Mouse (Mus musculus): ENCODE data around the gene Eme1. TPM values are rescaled to one million over a fixed set of nuclear protein-coding genes. Genes with fewer than 3 reads are reported as not detected.
A peak's percentile ranks its signal among the peaks of the same experiment; 100 is the strongest.

Eme1 gene
- polyA plus RNA-seq, 2 experiments from 2014 or later: 2.6 to 4.4 TPM

GRCm38 (mm10) chr11:94597319-94597718, 56.4 kb downstream of the Eme1 start:
- ATAC-seq: no peak

- ATAC-seq: peak; percentile 45
These were observed 57.4 kb downstream of the Eme1 start for GRCm38 (mm10) chr11:94596311-94596852.

Other genes with a start within 250 kb of the Eme1 start
- not detected for gene Cacna1g, start 179.8 kb downstream of the Eme1 start, polyA plus RNA-seq (2017; shearing (Covaris generic))
- not detected for gene Spata20, start 167.8 kb downstream of the Eme1 start, polyA plus RNA-seq (2017; shearing (Covaris generic))
- not detected for gene Epn3, start 154.0 kb downstream of the Eme1 start, polyA plus RNA-seq (2017; shearing (Covaris generic))
- not detected for gene Mycbpap, start 132.2 kb downstream of the Eme1 start, polyA plus RNA-seq (2017; shearing (Covaris generic))
- gene Rsad1, start 104.7 kb downstream of the Eme1 start, polyA plus RNA-seq (2017; shearing (Covaris generic)): 1 to 10 TPM in 1 of 2 experiments, under 1 TPM in 1; 0.90 to 1.4 TPM
- gene Chad, start 88.9 kb downstream of the Eme1 start, polyA plus RNA-seq (2017; shearing (Covaris generic)): under 1 TPM in 1 of 2 experiments, not detected in 1; 0.38 TPM
- 1 to 10 TPM; 1.9 to 2.3 TPM for gene Acsf2, start 52.1 kb downstream of the Eme1 start, polyA plus RNA-seq (2017; shearing (Covaris generic))
- 10 to 100 TPM in 1 of 2 experiments, 1 to 10 TPM in 1; 9.9 to 12.9 TPM for gene Lrrc59, start 24.2 kb downstream of the Eme1 start, polyA plus RNA-seq (2017; shearing (Covaris generic))
- 10 to 100 TPM; 75.2 to 93.7 TPM for gene Mrpl27, start 197 bp downstream of the Eme1 start, polyA plus RNA-seq (2017; shearing (Covaris generic))
- gene Xylt2, start 23.6 kb upstream of the Eme1 start, polyA plus RNA-seq (2017; shearing (Covaris generic)): 1 to 10 TPM; 5.6 to 6.0 TPM
- not detected for gene Gm11541, start 50.5 kb upstream of the Eme1 start, polyA plus RNA-seq (2017; shearing (Covaris generic))
- not detected for gene Cdc34b, start 87.8 kb upstream of the Eme1 start, polyA plus RNA-seq (2017; shearing (Covaris generic))
- not detected for gene Tmem92, start 128.7 kb upstream of the Eme1 start, polyA plus RNA-seq (2017; shearing (Covaris generic))

Data from activated CD4-positive, CD25-positive, alpha-beta regulatory T cell, adult 4 months (primary cell).